Mouse (Mus musculus) embryonic facial prominence, embryonic 13.5 days (tissue): Measurements from ENCODE around the gene Apln. TPM values are rescaled to one million over a fixed set of nuclear protein-coding genes. Genes with fewer than 3 reads are reported as not detected.

Experiments
- ATAC-seq: fragments of 200-750 bp; cut with Nextera tagmentation; 2 replicates; pipeline ENCODE4 v1.8.0; 2017; ENCODE audit warnings: low read depth; ENCODE audit not compliant: insufficient number of reproducible peaks, insufficient read depth, low FRiP score, low TSS enrichment
- H3K27ac ChIP-seq: fragments of 300-500 bp; sonication (generic); 2 replicates; pipeline ENCODE4 v1.5.1; 2015; ENCODE audit warnings: moderate library complexity, mild to moderate bottlenecking, inconsistent platforms
- H3K27me3 ChIP-seq: fragments of 300-500 bp; sonication (generic); 2 replicates; pipeline ENCODE4 v1.6.1; 2015; ENCODE audit warnings: mild to moderate bottlenecking, inconsistent platforms
- H3K36me3 ChIP-seq: fragments of 300-500 bp; sonication (generic); 2 replicates; pipeline ENCODE4 v1.6.1; 2015; ENCODE audit warnings: mild to moderate bottlenecking, inconsistent platforms
- H3K4me1 ChIP-seq: fragments of 300-500 bp; sonication (generic); 2 replicates; pipeline ENCODE4 v1.6.1; 2015; ENCODE audit warnings: inconsistent platforms
- H3K4me2 ChIP-seq: fragments of 300-500 bp; sonication (generic); 2 replicates; pipeline ENCODE4 v1.6.1; 2015; ENCODE audit warnings: moderate library complexity, mild to moderate bottlenecking, inconsistent platforms
- H3K4me3 ChIP-seq: fragments of 300-500 bp; sonication (generic); 2 replicates; pipeline ENCODE4 v1.5.1; 2015; ENCODE audit warnings: mild to moderate bottlenecking, inconsistent platforms
- H3K9ac ChIP-seq: fragments of 300-500 bp; sonication (generic); 2 replicates; pipeline ENCODE4 v1.6.1; 2015; ENCODE audit warnings: mild to moderate bottlenecking, inconsistent platforms
- H3K9me3 ChIP-seq: fragments of 300-500 bp; sonication (generic); 2 replicates; pipeline ENCODE4 v1.6.1; 2016; ENCODE audit warnings: inconsistent platforms
- WGBS: fragments of 180-500 bp; shearing (Covaris S2); methylation state at CpG from one replicate; pipeline ENCODE4 v1.1.7; 2015; ENCODE audit warnings: mixed read lengths; 5-methylcytosine and 5-hydroxymethylcytosine counted together
- polyA plus RNA-seq: library from polyadenylated mRNA; unstranded; fragments of >200 nt; fragmentation: Nextera tagmentation; extraction: Ambion mirVana; gene quantifications from 2 replicates; pipeline ENCODE4 v1.2.1, GENCODE M21; 2015

The Apln gene
- polyA plus RNA-seq, 1 experiment from 2014 or later = 9.7 TPM

DNA sequence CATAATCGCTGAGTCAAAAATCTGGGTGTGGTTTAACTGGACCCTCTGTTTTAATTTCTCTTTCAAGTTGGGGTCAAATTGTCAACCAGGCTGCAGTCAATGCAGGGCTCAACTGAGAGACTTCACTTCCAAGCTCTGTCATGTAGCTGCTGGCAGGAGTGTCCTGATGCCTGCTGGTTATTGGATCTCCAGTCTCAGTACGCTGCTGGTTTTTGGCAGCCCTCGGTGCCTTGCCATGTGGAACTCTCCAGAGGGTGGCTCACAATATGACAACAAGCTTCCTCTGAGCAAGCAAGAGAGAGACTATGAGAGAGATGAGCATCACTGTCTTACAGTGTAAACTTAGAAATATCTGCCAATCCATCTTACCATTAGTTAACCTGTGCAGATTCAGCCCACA, 23.0 kb downstream of the Apln start:
- no peak overlapping the region for H3K27ac ChIP-seq
- H3K9ac ChIP-seq = no peak overlapping the region
- H3K36me3 ChIP-seq = no peaks in the 10 kb centered on the region
- H3K4me2 ChIP-seq = no peak overlapping the region
- no peaks in the 10 kb centered on the region for H3K9me3 ChIP-seq
- ATAC-seq = no peak
- H3K4me1 ChIP-seq = no peaks in the 10 kb centered on the region
- WGBS = 94% methylated on average over 3 of the region's 3 CpGs
- H3K4me3 ChIP-seq = no peak overlapping the region
- H3K27me3 ChIP-seq = no peaks in the 10 kb centered on the region

GRCm38 (mm10) chrX:48006062-48006461, 28.6 kb downstream of the Apln start:
- Histone ChIP-seq H3K27ac (no peak overlapping the region), H3K4me3 (no peak overlapping the region), H3K36me3 (no peaks in the 10 kb centered on the region), H3K9me3 (no peaks in the 10 kb centered on the region), H3K4me1 (no peaks in the 10 kb centered on the region), H3K27me3 (no peaks in the 10 kb centered on the region), H3K9ac (no peak overlapping the region), H3K4me2 (no peak overlapping the region)
- WGBS = 53% methylated on average over 8 of the region's 8 CpGs
- no peak for ATAC-seq

- Histone ChIP-seq H3K27me3 (no peaks in the 10 kb centered on the region), H3K9ac (no peak overlapping the region), H3K27ac (no peak overlapping the region), H3K9me3 (no peaks in the 10 kb centered on the region), H3K4me1 (no peaks in the 10 kb centered on the region), H3K4me3 (no peak overlapping the region), H3K4me2 (no peak overlapping the region), H3K36me3 (no peaks in the 10 kb centered on the region)
- 83% methylated on average over 1 of the region's 1 CpGs for WGBS
- ATAC-seq = no peak
Measured at GRCm38 (mm10) chrX:48004786-48005185, 29.9 kb downstream of the Apln start.

- Histone ChIP-seq H3K4me1 (no peaks in the 10 kb centered on the region), H3K27me3 (no peaks in the 10 kb centered on the region), H3K4me3 (no peak overlapping the region), H3K27ac (no peak overlapping the region), H3K9ac (no peak overlapping the region), H3K4me2 (no peak overlapping the region), H3K36me3 (no peaks in the 10 kb centered on the region), H3K9me3 (no peaks in the 10 kb centered on the region)
- no peak for ATAC-seq
- 79% methylated on average over 7 of the region's 7 CpGs for WGBS
Measured at GRCm38 (mm10) chrX:48001151-48001550, 33.5 kb downstream of the Apln start.

GRCm38 (mm10) chrX:47998412-47998811, 36.2 kb downstream of the Apln start:
- H3K4me2 ChIP-seq = no peak overlapping the region
- H3K36me3 ChIP-seq = no peaks in the 10 kb centered on the region
- no peak overlapping the region for H3K4me3 ChIP-seq
- no peak overlapping the region for H3K9ac ChIP-seq
- no peaks in the 10 kb centered on the region for H3K4me1 ChIP-seq
- no peak for ATAC-seq
- no peak overlapping the region for H3K27ac ChIP-seq
- H3K9me3 ChIP-seq = no peaks in the 10 kb centered on the region
- no peaks in the 10 kb centered on the region for H3K27me3 ChIP-seq
- WGBS = 86% methylated on average over 8 of the region's 8 CpGs

GRCm38 (mm10) chrX:47992606-47993005, 42.0 kb downstream of the Apln start:
- no peak for ATAC-seq
- Histone ChIP-seq H3K9me3 (no peaks in the 10 kb centered on the region), H3K4me2 (peak overlapping the region; percentile 33), H3K36me3 (no peaks in the 10 kb centered on the region), H3K4me1 (no peaks in the 10 kb centered on the region), H3K9ac (no peak overlapping the region), H3K27ac (no peak overlapping the region), H3K27me3 (no peaks in the 10 kb centered on the region), H3K4me3 (no peak overlapping the region)
- 24% methylated on average over 8 of the region's 8 CpGs for WGBS

GRCm38 (mm10) chrX:47988024-47988423, 46.6 kb downstream of the Apln start:
- no peak for ATAC-seq
- Histone ChIP-seq H3K4me3 (no peak overlapping the region), H3K4me1 (no peaks in the 10 kb centered on the region), H3K9me3 (no peaks in the 10 kb centered on the region), H3K4me2 (no peak overlapping the region), H3K27me3 (no peaks in the 10 kb centered on the region; the same call in 1 of the 2 replicates), H3K9ac (no peak overlapping the region), H3K36me3 (no peaks in the 10 kb centered on the region), H3K27ac (no peak overlapping the region)
- WGBS = 53% methylated on average over 8 of the region's 8 CpGs

DNA sequence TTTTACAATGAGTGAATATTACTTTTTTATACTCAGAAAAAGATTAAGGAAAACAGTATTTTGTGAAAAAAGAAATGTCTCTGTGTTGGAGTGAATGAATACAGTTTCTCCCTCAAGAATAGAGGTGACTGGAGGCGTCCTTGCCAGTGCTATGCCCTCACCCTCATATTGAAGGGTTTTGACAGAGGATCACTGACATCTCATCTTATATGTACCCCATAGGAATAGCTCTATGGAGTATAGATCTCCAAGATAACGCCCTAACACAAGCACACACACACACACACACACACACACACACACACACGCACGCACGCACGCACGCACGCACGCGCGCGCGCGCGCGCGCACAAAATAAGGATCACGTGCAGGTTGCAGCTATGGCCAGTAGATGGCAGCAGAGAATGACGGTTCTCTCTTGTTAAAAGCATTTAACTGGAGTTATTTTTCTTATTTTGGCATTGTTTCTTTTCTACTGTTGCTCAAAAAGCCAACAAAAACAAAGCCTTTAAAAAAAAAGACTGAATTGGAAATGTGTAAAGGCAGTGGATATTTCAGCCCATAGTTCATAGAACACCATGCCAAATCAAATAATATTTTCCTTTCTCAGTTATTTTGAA, 49.5 kb downstream of the Apln start:
- Histone ChIP-seq H3K9ac (no peak overlapping the region), H3K9me3 (no peaks in the 10 kb centered on the region), H3K4me2 (peak overlapping the region; percentile 52), H3K4me1 (no peaks in the 10 kb centered on the region), H3K27me3 (no peaks in the 10 kb centered on the region; the same call in 1 of the 2 replicates), H3K27ac (no peak overlapping the region), H3K4me3 (peak overlapping the region; percentile 25), H3K36me3 (no peaks in the 10 kb centered on the region)
- WGBS = 29% methylated on average over 19 of the region's 19 CpGs
- no peak for ATAC-seq

DNA sequence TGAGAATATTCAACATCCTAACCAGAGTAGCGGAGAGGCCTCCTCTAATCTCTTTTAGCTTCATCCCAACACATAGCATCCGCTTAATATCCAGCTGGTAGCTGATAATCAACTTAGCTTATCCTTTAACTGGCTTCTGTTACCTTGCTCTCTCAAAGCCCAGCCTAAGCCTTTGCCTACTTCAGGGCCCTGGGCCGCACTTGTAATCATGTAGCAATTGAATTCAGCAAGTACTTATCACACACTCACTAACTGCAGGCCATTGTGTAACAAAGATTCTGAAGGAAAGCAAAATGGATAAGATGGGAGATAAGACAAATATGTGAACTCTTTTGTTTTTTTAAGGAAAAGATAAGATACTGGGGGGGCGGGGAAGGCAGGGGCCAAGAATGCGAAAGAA, 57.6 kb downstream of the Apln start:
- Histone ChIP-seq H3K36me3 (no peaks in the 10 kb centered on the region), H3K9me3 (no peaks in the 10 kb centered on the region), H3K9ac (no peak overlapping the region), H3K27me3 (no peaks in the 10 kb centered on the region), H3K4me2 (no peak overlapping the region), H3K4me1 (no peaks in the 10 kb centered on the region), H3K27ac (no peak overlapping the region), H3K4me3 (no peak overlapping the region)
- WGBS = 87% methylated on average over 5 of the region's 5 CpGs
- ATAC-seq = no peak

GRCm38 (mm10) chrX:47976551-47976950, 58.1 kb downstream of the Apln start:
- Histone ChIP-seq H3K4me2 (no peak overlapping the region), H3K4me1 (no peaks in the 10 kb centered on the region), H3K36me3 (no peaks in the 10 kb centered on the region), H3K9me3 (no peaks in the 10 kb centered on the region), H3K4me3 (no peak overlapping the region), H3K27ac (no peak overlapping the region), H3K27me3 (no peaks in the 10 kb centered on the region), H3K9ac (no peak overlapping the region)
- no peak for ATAC-seq
- WGBS = 72% methylated on average over 4 of the region's 4 CpGs
